Mouse (Mus musculus): ENCODE results near the gene Sgsm3. TPM values are rescaled to one million over a fixed set of nuclear protein-coding genes. Genes with fewer than 3 reads are reported as not detected.
A peak's percentile ranks its signal among the peaks of the same experiment; 100 is the strongest.

Sgsm3 gene
- polyA plus RNA-seq, 1 experiment from 2014 or later, result 39.9 TPM

GRCm38 (mm10) chr15:80989712-80990111 lies 12.1 kb downstream of the Sgsm3 start:
- H3K4me3 ChIP-seq, result no peak overlapping the region
- H3K27me3 ChIP-seq (ENCODE audit: insufficient read depth, poor library complexity, severe bottlenecking), result no peaks in the 10 kb centered on the region
- no peaks in the 10 kb centered on the region for H3K9me3 ChIP-seq
- no peak overlapping the region for H3K27ac ChIP-seq
- no peaks in the 10 kb centered on the region for H3K4me1 ChIP-seq (replicated peaks)
- 79% methylated on average over 3 of the region's 3 CpGs for WGBS
- no peaks in the 10 kb centered on the region for H3K36me3 ChIP-seq
- DNase-seq (ENCODE audit: low spot score), result no peak

- Histone ChIP-seq H3K27me3 (ENCODE audit: insufficient read depth, poor library complexity, severe bottlenecking) (no peaks in the 10 kb centered on the region), H3K4me1 (replicated peaks) (peaks cover 5% of the 10 kb centered on the region), H3K4me3 (no peak overlapping the region), H3K9me3 (no peaks in the 10 kb centered on the region), H3K27ac (no peak overlapping the region), H3K36me3 (no peaks in the 10 kb centered on the region)
- 89% methylated on average over 5 of the region's 5 CpGs for WGBS
- no peak for DNase-seq (ENCODE audit: low spot score)
Measured at GRCm38 (mm10) chr15:80994959-80995358, 17.4 kb downstream of the Sgsm3 start.

GRCm38 (mm10) chr15:80996090-80996835 lies 18.7 kb downstream of the Sgsm3 start:
- Histone ChIP-seq H3K27ac (no peak overlapping the region), H3K27me3 (ENCODE audit: insufficient read depth, poor library complexity, severe bottlenecking) (no peaks in the 10 kb centered on the region), H3K9me3 (no peaks in the 10 kb centered on the region), H3K4me1 (replicated peaks) (peaks cover 13% of the 10 kb centered on the region), H3K4me3 (no peak overlapping the region), H3K36me3 (no peaks in the 10 kb centered on the region)
- 83% methylated on average over 6 of the region's 6 CpGs for WGBS
- no peak for DNase-seq (ENCODE audit: low spot score)

- Histone ChIP-seq H3K27me3 (ENCODE audit: insufficient read depth, poor library complexity, severe bottlenecking) (no peaks in the 10 kb centered on the region), H3K36me3 (no peaks in the 10 kb centered on the region), H3K27ac (no peak overlapping the region), H3K9me3 (no peaks in the 10 kb centered on the region), H3K4me1 (replicated peaks) (peaks cover 13% of the 10 kb centered on the region), H3K4me3 (no peak overlapping the region)
- WGBS, result 65% methylated on average over 1 of the region's 1 CpGs
- no peak for DNase-seq (ENCODE audit: low spot score)
Measured at GRCm38 (mm10) chr15:80997077-80997476, 19.5 kb downstream of the Sgsm3 start.

GRCm38 (mm10) chr15:81000419-81001138 lies 23.0 kb downstream of the Sgsm3 start:
- DNase-seq (ENCODE audit: low spot score), result peak; percentile 23
- 60% methylated on average over 4 of the region's 4 CpGs for whole genome bisulfite sequencing
- Histone ChIP-seq H3K9me3 (no peaks in the 10 kb centered on the region), H3K4me1 (replicated peaks) (peaks cover 13% of the 10 kb centered on the region), H3K4me3 (no peak overlapping the region), H3K36me3 (peaks cover 15% of the 10 kb centered on the region), H3K27ac (peak overlapping the region; percentile 62), H3K27me3 (ENCODE audit: insufficient read depth, poor library complexity, severe bottlenecking) (no peaks in the 10 kb centered on the region)

- Histone ChIP-seq H3K27me3 (ENCODE audit: insufficient read depth, poor library complexity, severe bottlenecking) (no peaks in the 10 kb centered on the region), H3K9me3 (no peaks in the 10 kb centered on the region), H3K4me3 (no peak overlapping the region), H3K36me3 (peaks cover 69% of the 10 kb centered on the region), H3K27ac (no peak overlapping the region), H3K4me1 (replicated peaks) (no peaks in the 10 kb centered on the region)
- WGBS, result 85% methylated on average over 10 of the region's 10 CpGs
- no peak for DNase-seq (ENCODE audit: low spot score)
Measured at GRCm38 (mm10) chr15:81006127-81006735, 28.7 kb downstream of the Sgsm3 start.

GRCm38 (mm10) chr15:81007339-81007738 lies 29.8 kb downstream of the Sgsm3 start:
- Histone ChIP-seq H3K27me3 (ENCODE audit: insufficient read depth, poor library complexity, severe bottlenecking) (no peaks in the 10 kb centered on the region), H3K9me3 (no peaks in the 10 kb centered on the region), H3K4me3 (no peak overlapping the region), H3K36me3 (peaks cover 80% of the 10 kb centered on the region), H3K27ac (no peak overlapping the region), H3K4me1 (replicated peaks) (no peaks in the 10 kb centered on the region)
- DNase-seq (ENCODE audit: low spot score), result no peak
- WGBS, result 94% methylated on average over 9 of the region's 9 CpGs

GRCm38 (mm10) chr15:81007905-81008304 lies 30.3 kb downstream of the Sgsm3 start:
- H3K4me1 ChIP-seq (replicated peaks), result no peaks in the 10 kb centered on the region
- H3K9me3 ChIP-seq, result no peaks in the 10 kb centered on the region
- no peaks in the 10 kb centered on the region for H3K27me3 ChIP-seq (ENCODE audit: insufficient read depth, poor library complexity, severe bottlenecking)
- WGBS, result 88% methylated on average over 8 of the region's 8 CpGs
- no peak overlapping the region for H3K27ac ChIP-seq
- no peak overlapping the region for H3K4me3 ChIP-seq
- DNase-seq (ENCODE audit: low spot score), result no peak
- peaks cover 82% of the 10 kb centered on the region for H3K36me3 ChIP-seq

- DNase-seq (ENCODE audit: low spot score), result no peak
- WGBS, result 62% methylated on average over 10 of the region's 10 CpGs
- H3K4me1 ChIP-seq (replicated peaks), result no peaks in the 10 kb centered on the region
- H3K36me3 ChIP-seq, result peaks cover 83% of the 10 kb centered on the region
- H3K27ac ChIP-seq, result no peak overlapping the region
- no peaks in the 10 kb centered on the region for H3K9me3 ChIP-seq
- H3K4me3 ChIP-seq, result no peak overlapping the region
- no peaks in the 10 kb centered on the region for H3K27me3 ChIP-seq (ENCODE audit: insufficient read depth, poor library complexity, severe bottlenecking)
Measured at GRCm38 (mm10) chr15:81008689-81009123, 31.1 kb downstream of the Sgsm3 start.

GRCm38 (mm10) chr15:81010114-81010513 lies 32.5 kb downstream of the Sgsm3 start:
- 87% methylated on average over 7 of the region's 7 CpGs for WGBS

GRCm38 (mm10) chr15:81011523-81011922 lies 34.0 kb downstream of the Sgsm3 start:
- Histone ChIP-seq H3K9me3 (no peaks in the 10 kb centered on the region), H3K4me1 (replicated peaks) (no peaks in the 10 kb centered on the region), H3K4me3 (no peak overlapping the region), H3K27me3 (ENCODE audit: insufficient read depth, poor library complexity, severe bottlenecking) (no peaks in the 10 kb centered on the region), H3K36me3 (peaks cover 100% of the 10 kb centered on the region), H3K27ac (no peak overlapping the region)
- WGBS, result 79% methylated on average over 3 of the region's 3 CpGs
- DNase-seq (ENCODE audit: low spot score), result no peak

More at GRCm38 (mm10) chr15:81010114-81010513, 32.5 kb downstream of the Sgsm3 start:
- Histone ChIP-seq H3K9me3 (no peaks in the 10 kb centered on the region), H3K27me3 (ENCODE audit: insufficient read depth, poor library complexity, severe bottlenecking) (no peaks in the 10 kb centered on the region), H3K4me3 (no peak overlapping the region), H3K27ac (no peak overlapping the region), H3K36me3 (peaks cover 94% of the 10 kb centered on the region), H3K4me1 (replicated peaks) (no peaks in the 10 kb centered on the region)
- DNase-seq (ENCODE audit: low spot score), result no peak

GRCm38 (mm10) chr15:81012359-81012758 lies 34.8 kb downstream of the Sgsm3 start:
- Histone ChIP-seq H3K4me1 (replicated peaks) (no peaks in the 10 kb centered on the region), H3K36me3 (peaks cover 100% of the 10 kb centered on the region), H3K27me3 (ENCODE audit: insufficient read depth, poor library complexity, severe bottlenecking) (no peaks in the 10 kb centered on the region), H3K27ac (no peak overlapping the region), H3K9me3 (no peaks in the 10 kb centered on the region), H3K4me3 (no peak overlapping the region)
- WGBS, result 89% methylated on average over 4 of the region's 4 CpGs
- no peak for DNase-seq (ENCODE audit: low spot score)

GRCm38 (mm10) chr15:81013186-81013585 lies 35.6 kb downstream of the Sgsm3 start:
- no peak overlapping the region for H3K27ac ChIP-seq
- 79% methylated on average over 7 of the region's 7 CpGs for WGBS
- H3K27me3 ChIP-seq (ENCODE audit: insufficient read depth, poor library complexity, severe bottlenecking), result no peaks in the 10 kb centered on the region
- H3K36me3 ChIP-seq, result peaks cover 100% of the 10 kb centered on the region
- H3K4me1 ChIP-seq (replicated peaks), result no peaks in the 10 kb centered on the region
- H3K9me3 ChIP-seq, result no peaks in the 10 kb centered on the region
- no peak overlapping the region for H3K4me3 ChIP-seq
- DNase-seq (ENCODE audit: low spot score), result no peak
